Mouse (Mus musculus) gastrocnemius, adult 8-10 months (tissue): Measurements from ENCODE around the gene Wdr45b. TPM values are rescaled to one million over a fixed set of nuclear protein-coding genes. Genes with fewer than 3 reads are reported as not detected.
"Not testable (repeated sequence)": the region's sequence is repeated elsewhere in the genome, so short reads cannot be mapped to it uniquely, and the experiment has no call there.

Experiments
- DNase-seq, 2 experiments: peaks; one replicate each; pipeline ENCODE4 v3.0.0; 2022; ENCODE audit warnings: low spot score in 2 of 2
- microRNA-seq: library from miRNA; unstranded; fragments of <30 nt; microRNA quantifications from one replicate; pipeline ENCODE4 v1.2.0, GENCODE M21; 2022
- total RNA-seq, 4 experiments: library from RNA; stranded (reverse); gene quantifications; 2 replicates each; pipeline ENCODE4 v1.2.4; 2022

The Wdr45b gene
- total RNA-seq, 4 experiments from 2014 or later = 14.4 to 23.0 (median 19.3) TPM

- no peak for DNase-seq
Observed at GRCm38 (mm10) chr11:121328619-121329018, 25.6 kb downstream of the Wdr45b start.

GRCm38 (mm10) chr11:121328206-121328605 lies 26.0 kb downstream of the Wdr45b start:
- DNase-seq = no peak

- no peak for DNase-seq
Observed at GRCm38 (mm10) chr11:121326681-121327080, 27.6 kb downstream of the Wdr45b start.

- DNase-seq = peak in 1 of 2 experiments; percentile 26
Observed at GRCm38 (mm10) chr11:121326034-121326433, 28.2 kb downstream of the Wdr45b start.

DNA sequence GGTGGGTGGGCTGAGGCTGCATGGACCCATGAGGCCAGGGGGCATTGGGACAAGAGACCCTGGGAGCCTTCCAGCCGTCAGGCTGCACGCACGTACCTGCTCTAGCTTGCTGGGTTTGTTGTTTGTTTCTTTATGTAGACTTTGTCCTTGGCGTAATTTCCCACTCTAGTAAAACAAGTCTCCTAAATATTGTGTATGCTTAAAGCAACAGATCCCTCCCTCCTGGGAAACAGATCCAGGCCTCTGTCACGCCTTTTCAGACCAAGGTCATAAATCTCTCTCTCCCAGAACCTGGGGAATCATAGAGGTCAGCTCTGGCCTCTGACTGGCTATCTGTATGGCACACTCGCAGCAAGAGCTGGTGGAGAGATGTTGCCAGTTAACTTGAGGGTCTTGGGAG lies 46.5 kb downstream of the Wdr45b start:
- DNase-seq = not testable (repeated sequence)

- DNase-seq = no peak
Observed at GRCm38 (mm10) chr11:121306608-121307007, 47.6 kb downstream of the Wdr45b start.

GRCm38 (mm10) chr11:121305371-121305770 lies 48.9 kb downstream of the Wdr45b start:
- no peak for DNase-seq

DNA sequence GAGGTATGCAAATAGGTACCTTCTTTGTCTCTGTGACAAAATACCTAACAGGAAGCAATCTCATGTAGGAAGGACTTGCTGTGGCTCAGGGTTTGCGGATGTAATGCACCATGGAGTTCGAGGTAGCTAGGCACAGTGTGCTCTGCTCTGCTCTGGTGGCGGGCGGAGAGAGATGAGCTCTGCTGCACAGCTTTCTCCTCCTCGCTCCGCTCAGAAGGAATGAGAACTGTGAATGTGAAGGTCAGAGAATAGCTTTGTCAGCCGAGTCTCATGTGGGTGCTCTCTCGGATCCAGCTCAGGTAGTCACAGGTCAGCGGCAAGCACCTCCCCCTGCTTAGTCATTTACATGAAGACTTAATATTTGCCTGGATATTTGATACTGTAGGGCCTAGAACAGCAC lies 54.0 kb downstream of the Wdr45b start:
- no peak for DNase-seq

DNA sequence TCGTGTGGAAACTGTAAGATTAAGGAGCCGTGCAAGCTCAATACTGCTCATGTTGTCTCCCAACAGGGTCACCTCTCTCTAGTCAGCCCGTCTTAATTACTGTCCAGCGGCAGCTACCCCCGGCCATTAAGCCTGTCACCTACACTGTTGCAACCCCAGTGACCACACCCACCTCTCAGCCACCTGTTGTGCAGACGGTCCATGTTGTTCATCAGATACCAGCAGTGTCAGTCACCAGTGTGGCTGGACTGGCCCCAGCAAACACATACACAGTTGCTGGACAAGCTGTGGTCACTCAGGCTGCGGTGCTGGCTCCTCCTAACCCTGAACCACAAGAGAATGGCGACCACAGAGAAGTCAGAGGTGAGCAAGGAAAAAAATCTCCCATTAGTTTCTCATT lies 55.8 kb downstream of the Wdr45b start:
- no peak for DNase-seq

- no peak for DNase-seq
Observed at GRCm38 (mm10) chr11:121294771-121295170, 59.5 kb downstream of the Wdr45b start.

GRCm38 (mm10) chr11:121289859-121290258 lies 64.4 kb downstream of the Wdr45b start:
- DNase-seq = no peak

GRCm38 (mm10) chr11:121282911-121283310 lies 71.3 kb downstream of the Wdr45b start:
- no peak for DNase-seq

- no peak for DNase-seq
Observed at GRCm38 (mm10) chr11:121278011-121278410, 76.2 kb downstream of the Wdr45b start.

DNA sequence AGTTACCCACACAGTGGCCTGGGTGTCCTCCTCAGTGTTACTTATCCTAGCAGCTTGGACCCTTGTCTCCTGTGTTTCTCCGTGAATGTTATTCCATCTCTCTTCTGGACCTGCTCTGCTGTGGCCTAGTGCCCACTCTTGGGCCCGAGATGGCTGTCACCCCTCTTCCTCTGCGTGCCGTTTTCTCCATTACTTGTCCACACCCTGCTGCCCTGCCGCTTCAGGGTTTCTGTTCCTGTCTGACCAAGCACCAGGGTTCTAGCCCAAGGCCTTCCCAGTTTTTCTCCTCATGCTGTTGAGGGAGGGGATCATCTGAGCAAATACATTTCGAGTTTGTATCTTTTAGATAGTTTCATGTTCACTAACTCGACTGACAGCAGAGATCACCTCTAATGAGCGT lies 76.7 kb downstream of the Wdr45b start:
- no peak for DNase-seq

Small RNAs within 50 kb of the gene (microRNA-seq; reads per million reads assigned to microRNA genes)
- not detected for gene Mir7236

Other genes with a start within 250 kb of the Wdr45b start
- gene Tex19.2, start 235.8 kb downstream of the Wdr45b start, total RNA-seq = not detected
- gene Tex19.1, start 208.3 kb downstream of the Wdr45b start, total RNA-seq = not detected
- gene Uts2r, start 194.2 kb downstream of the Wdr45b start, total RNA-seq = 1 to 10 TPM; 1.1 to 1.5 (median 1.3) TPM
- 1 to 10 TPM; 7.2 to 9.4 (median 8.7) TPM for gene Hexdc, start 150.0 kb downstream of the Wdr45b start, total RNA-seq
- gene Ogfod3, start 149.7 kb downstream of the Wdr45b start, total RNA-seq = 10 to 100 TPM; 10.2 to 13.4 (median 10.9) TPM
- 1 to 10 TPM; 2.8 to 3.8 (median 3.6) TPM for gene Cybc1, start 125.1 kb downstream of the Wdr45b start, total RNA-seq
- 100 to 1,000 TPM in 3 of 4 experiments, 10 to 100 TPM in 1; 92.0 to 138 (median 119) TPM for gene Narf, start 117.2 kb downstream of the Wdr45b start, total RNA-seq
- gene Foxk2, start 94.5 kb downstream of the Wdr45b start, total RNA-seq = 10 to 100 TPM; 26.8 to 32.9 (median 28.0) TPM
- gene Rab40b, start 33.8 kb upstream of the Wdr45b start, total RNA-seq = 10 to 100 TPM; 13.2 to 23.0 (median 18.9) TPM
- 1 to 10 TPM; 3.3 to 4.2 (median 4.0) TPM for gene Fn3krp, start 67.0 kb upstream of the Wdr45b start, total RNA-seq
- gene Fn3k, start 80.5 kb upstream of the Wdr45b start, total RNA-seq = 10 to 100 TPM; 20.4 to 25.6 (median 25.1) TPM
- gene Tbcd, start 97.5 kb upstream of the Wdr45b start, total RNA-seq = 10 to 100 TPM; 11.7 to 16.0 (median 15.0) TPM
- gene Zfp750, start 164.9 kb upstream of the Wdr45b start, total RNA-seq = under 1 TPM; 0.51 to 0.80 (median 0.68) TPM